Mouse (Mus musculus) spleen, adult 2 months (tissue): ENCODE data around the gene Sox13. TPM values are rescaled to one million over a fixed set of nuclear protein-coding genes. Genes with fewer than 3 reads are reported as not detected.

Experiments used
- DNase-seq, 2 experiments: peaks; one replicate each; pipeline versions ENCODE4 v3.0.0 to v3.0.0-alpha.2; 2012 to 2021; ENCODE audit warnings: low spot score in 2 of 2, low read depth in 1 of 2
- H3K27ac ChIP-seq: fragments of 200-500 bp; 2 replicates; pipeline ENCODE4 v1.5.1; 2012; ENCODE audit warnings: low read length, inconsistent platforms; ENCODE audit not compliant: insufficient read depth
- H3K27me3 ChIP-seq: fragments of 200-500 bp; 2 replicates; pipeline ENCODE4 v1.6.1; 2012; ENCODE audit warnings: mild to moderate bottlenecking, moderate library complexity, low read length, inconsistent platforms; ENCODE audit not compliant: control insufficient read depth, insufficient read depth
- H3K36me3 ChIP-seq: fragments of 200-500 bp; 2 replicates; pipeline ENCODE4 v1.6.1; 2012; ENCODE audit warnings: mild to moderate bottlenecking, low read length, inconsistent platforms; ENCODE audit not compliant: control insufficient read depth, insufficient read depth
- H3K4me1 ChIP-seq: fragments of 200-500 bp; 2 replicates; pipeline ENCODE4 v1.6.1; 2011; ENCODE audit warnings: inconsistent platforms; ENCODE audit not compliant: control insufficient read depth, insufficient read depth, insufficient read length
- H3K4me3 ChIP-seq: fragments of 200-500 bp; 2 replicates; pipeline ENCODE4 v1.5.1; 2011; ENCODE audit warnings: mild to moderate bottlenecking, inconsistent platforms; ENCODE audit not compliant: insufficient read depth, insufficient read length; ENCODE audit errors: extremely low read depth
- CTCF ChIP-seq: fragments of 200-500 bp; IDR thresholded peaks from 2 replicates; pipeline ENCODE4 v1.5.1; 2011; ENCODE audit warnings: mild to moderate bottlenecking, inconsistent platforms; ENCODE audit not compliant: insufficient read depth, insufficient read length, insufficient replicate concordance; ENCODE audit errors: extremely low read depth
- POLR2A ChIP-seq: fragments of 200-500 bp; IDR thresholded peaks from 2 replicates; pipeline ENCODE4 v1.6.1; 2011; ENCODE audit warnings: low read depth, low read length, inconsistent platforms
- WGBS: fragments of 180-500 bp; shearing (Covaris S2); methylation state at CpG from one replicate; pipeline ENCODE4 v1.1.7; 2018; 5-methylcytosine and 5-hydroxymethylcytosine counted together
- polyA plus RNA-seq: library from polyadenylated mRNA; depleted of rRNA; stranded (reverse); fragments of >200 nt; gene quantifications from 2 replicates; pipeline ENCODE4 v1.2.3, GENCODE M21; 2012

Sox13 gene
- polyA plus RNA-seq, 1 experiment: 13.6 TPM

GRCm38 (mm10) chr1:133419178-133419834, 4.9 kb downstream of the Sox13 start:
- TF ChIP-seq CTCF (no peak), POLR2A (no peak)
- WGBS: 79% methylated on average over 3 of the region's 3 CpGs
- Histone ChIP-seq H3K4me1 (peaks cover 13% of the 10 kb centered on the region), H3K27ac (no peak overlapping the region), H3K36me3 (no peaks in the 10 kb centered on the region), H3K27me3 (peaks cover 17% of the 10 kb centered on the region), H3K4me3 (no peak overlapping the region)
- no peak for DNase-seq

GRCm38 (mm10) chr1:133418164-133418800, 5.9 kb downstream of the Sox13 start:
- peaks cover 9% of the 10 kb centered on the region for H3K27me3 ChIP-seq
- H3K27ac ChIP-seq: peak overlapping the region; percentile 64; the same call in 1 of the 2 replicates
- peak; percentile 33 to 77 for DNase-seq
- no peak for TF ChIP-seq CTCF
- TF ChIP-seq POLR2A: no peak; the same call in 1 of the 2 replicates
- H3K4me3 ChIP-seq: peak overlapping the region; percentile 55
- 9% methylated on average over 28 of the region's 28 CpGs for WGBS
- no peaks in the 10 kb centered on the region for H3K36me3 ChIP-seq
- H3K4me1 ChIP-seq: peaks cover 13% of the 10 kb centered on the region

GRCm38 (mm10) chr1:133417539-133417938, 6.6 kb downstream of the Sox13 start:
- WGBS: 31% methylated on average over 1 of the region's 1 CpGs

GRCm38 (mm10) chr1:133417113-133417512, 7.1 kb downstream of the Sox13 start:
- TF ChIP-seq CTCF: no peak
- TF ChIP-seq POLR2A: no peak
- DNase-seq: no peak
- WGBS: 49% methylated on average over 3 of the region's 3 CpGs
- Histone ChIP-seq H3K4me1 (peaks cover 10% of the 10 kb centered on the region), H3K27me3 (no peaks in the 10 kb centered on the region), H3K4me3 (no peak overlapping the region), H3K36me3 (no peaks in the 10 kb centered on the region), H3K27ac (no peak overlapping the region)

More at GRCm38 (mm10) chr1:133417539-133417938, 6.6 kb downstream of the Sox13 start:
- no peak for TF ChIP-seq POLR2A
- TF ChIP-seq CTCF: no peak
- Histone ChIP-seq H3K27me3 (peaks cover 1% of the 10 kb centered on the region), H3K4me1 (peaks cover 10% of the 10 kb centered on the region), H3K27ac (no peak overlapping the region), H3K36me3 (no peaks in the 10 kb centered on the region), H3K4me3 (no peak overlapping the region)
- no peak for DNase-seq

- Histone ChIP-seq H3K27ac (no peak overlapping the region), H3K27me3 (no peaks in the 10 kb centered on the region), H3K4me1 (peaks cover 10% of the 10 kb centered on the region), H3K36me3 (no peaks in the 10 kb centered on the region), H3K4me3 (no peak overlapping the region)
- DNase-seq: no peak
- TF ChIP-seq CTCF (no peak), POLR2A (no peak)
- 77% methylated on average over 7 of the region's 7 CpGs for WGBS
Measured at GRCm38 (mm10) chr1:133416472-133416871, 7.7 kb downstream of the Sox13 start.

- no peaks in the 10 kb centered on the region for H3K36me3 ChIP-seq
- H3K4me1 ChIP-seq: peaks cover 10% of the 10 kb centered on the region
- 91% methylated on average over 6 of the region's 6 CpGs for WGBS
- no peaks in the 10 kb centered on the region for H3K27me3 ChIP-seq
- H3K4me3 ChIP-seq: no peak overlapping the region
- no peak for DNase-seq
- no peak overlapping the region for H3K27ac ChIP-seq
- TF ChIP-seq POLR2A (no peak), CTCF (no peak)
Measured at GRCm38 (mm10) chr1:133415505-133415904, 8.7 kb downstream of the Sox13 start.

GRCm38 (mm10) chr1:133415086-133415485, 9.1 kb downstream of the Sox13 start:
- TF ChIP-seq POLR2A: no peak
- TF ChIP-seq CTCF: no peak

More at GRCm38 (mm10) chr1:133415086-133415485, 9.1 kb downstream of the Sox13 start:
- Histone ChIP-seq H3K4me1 (peaks cover 10% of the 10 kb centered on the region), H3K27ac (no peak overlapping the region), H3K36me3 (no peaks in the 10 kb centered on the region), H3K4me3 (no peak overlapping the region), H3K27me3 (no peaks in the 10 kb centered on the region)
- no peak for DNase-seq
- WGBS: 91% methylated on average over 7 of the region's 7 CpGs
